Mouse (Mus musculus) spleen, postnatal 4 days (tissue): ENCODE measurements around the gene Prrx2.

ENCODE experiments used
- DNase-seq, 2 experiments: peaks; one replicate each; pipeline ENCODE4 v3.0.0; 2022; ENCODE audit warnings: low spot score in 2 of 2

The Prrx2 gene

GRCm38 (mm10) chr2:30823385-30824153 is 11.2 kb upstream of the Prrx2 start:
- peak in 1 of 2 experiments; percentile 24 for DNase-seq

GRCm38 (mm10) chr2:30826825-30827748 is 7.7 kb upstream of the Prrx2 start:
- DNase-seq: peak; percentile 85 to 90

- DNase-seq: peak; percentile 98 to 100
These were observed 6.9 kb upstream of the Prrx2 start for GRCm38 (mm10) chr2:30827749-30828475.

- peak; percentile 73 to 85 for DNase-seq
These were observed 5.5 kb upstream of the Prrx2 start for GRCm38 (mm10) chr2:30829315-30829714.

GRCm38 (mm10) chr2:30830283-30830795 is 4.4 kb upstream of the Prrx2 start, which contains the start of gene Asb6:
Gene Asb6, minus strand, starts transcription at chr2:30830333.
- no peak for DNase-seq

- DNase-seq: no peak
These were observed 1.1 kb upstream of the Prrx2 start for GRCm38 (mm10) chr2:30833644-30834043.

GRCm38 (mm10) chr2:30836238-30836990 is 1.6 kb downstream of the Prrx2 start:
- DNase-seq: no peak

- no peak for DNase-seq
These were observed 7.8 kb downstream of the Prrx2 start for GRCm38 (mm10) chr2:30842615-30843014.

- no peak for DNase-seq
These were observed 10.6 kb downstream of the Prrx2 start for GRCm38 (mm10) chr2:30845152-30846070.

GRCm38 (mm10) chr2:30846236-30846635 is 11.5 kb downstream of the Prrx2 start:
- DNase-seq: no peak

- DNase-seq: no peak
These were observed 12.0 kb downstream of the Prrx2 start for GRCm38 (mm10) chr2:30846723-30847122.

GRCm38 (mm10) chr2:30848184-30848583 is 13.4 kb downstream of the Prrx2 start:
- DNase-seq: no peak

- no peak for DNase-seq
These were observed 15.8 kb downstream of the Prrx2 start for GRCm38 (mm10) chr2:30850581-30850980.

- no peak for DNase-seq
These were observed 18.1 kb downstream of the Prrx2 start for GRCm38 (mm10) chr2:30852771-30853313.

- DNase-seq: no peak
These were observed 22.3 kb downstream of the Prrx2 start for GRCm38 (mm10) chr2:30857076-30857475.

GRCm38 (mm10) chr2:30859782-30860181 is 25.0 kb downstream of the Prrx2 start:
- no peak for DNase-seq

- DNase-seq: no peak
These were observed 27.3 kb downstream of the Prrx2 start for GRCm38 (mm10) chr2:30862081-30862480.

- no peak for DNase-seq
These were observed 28.8 kb downstream of the Prrx2 start for GRCm38 (mm10) chr2:30863574-30863973.

GRCm38 (mm10) chr2:30864968-30865381 is 30.2 kb downstream of the Prrx2 start:
- DNase-seq: no peak

- DNase-seq: no peak
These were observed 30.7 kb downstream of the Prrx2 start for GRCm38 (mm10) chr2:30865426-30865825.
